Mouse (Mus musculus): ENCODE data around the gene Slco3a1.

GRCm38 (mm10) chr7:74459277-74459676 lies 95.3 kb downstream of the Slco3a1 start:
- TF ChIP-seq POLR2A (IDR thresholded peaks at IDR 0.05; ENCODE audit: borderline replicate concordance, control insufficient read depth, low read depth, low read length) (no peak), CTCF (IDR thresholded peaks at IDR 0.05; ENCODE audit: control insufficient read depth, insufficient read depth, low read length) (no peak)

All from bone marrow, adult 2 months (tissue).